Mouse (Mus musculus) G1E (cell line): ENCODE results near the gene Tyw1.

Experiments used
- GATA1 ChIP-seq: IDR thresholded peaks from 2 replicates; pipeline ENCODE4 v1.6.1; 2012; ENCODE audit warnings: borderline replicate concordance, low read length, inconsistent platforms, mixed read lengths
- TAL1 ChIP-seq: conservative IDR thresholded peaks from 2 replicates; pipeline ENCODE4 v1.6.1; 2012; ENCODE audit warnings: low read depth, low read length, inconsistent platforms, mixed read lengths

GRCm38 (mm10) chr5:130307921-130308320 is 52.5 kb downstream of the Tyw1 start:
- TF ChIP-seq GATA1 (no peak), TAL1 (no peak)
